In genomic region chr19:24513105-24513843, GRCm38 (mm10) we compare ENCODE assay signal across 15 mouse cellular contexts. TPM values are rescaled to one million over a fixed set of nuclear protein-coding genes. Genes with fewer than 3 reads are reported as not detected.
DNase-seq lines count a peak whose midpoint lies in the region; ATAC-seq and TF ChIP-seq lines count a peak whose summit lies in the region.
"Had no signal": no experiment of that assay in that cellular context is flagged by ENCODE, and none has a peak within 500 bp of the region (broad histone marks: within the 10 kb centered on the region; RNA-seq: fewer than 3 reads in every experiment).

No protein-coding gene starts in this region.

- H3K36me3 ChIP-seq in heart, embryonic 12.5 days = no peaks in the 10 kb centered on the region
- H3K36me3 ChIP-seq in G1E (replicated peaks) = peaks cover 48% of the 10 kb centered on the region
- no peaks in the 10 kb centered on the region for H3K36me3 ChIP-seq in liver, embryonic 15.5 days (replicated peaks)

- H3K27ac ChIP-seq in heart, embryonic 12.5 days (ENCODE audit: poor library complexity, severe bottlenecking) = peak overlapping the region; percentile 50
- H3K27ac ChIP-seq in liver, embryonic 15.5 days (replicated peaks) = peak overlapping the region; percentile 99

- peak overlapping the region; percentile 30 for H3K4me2 ChIP-seq in heart, embryonic 12.5 days
- H3K4me2 ChIP-seq in liver, embryonic 15.5 days = peak overlapping the region; percentile 67

- no peak for DNase-seq in heart, postnatal 4 days
- peak; percentile 45 for DNase-seq in G1E (ENCODE audit: low spot score)
- DNase-seq in c-Kit-positive CD71-positive TER-119-negative erythroid progenitor cells, embryonic 14.5 days (ENCODE audit: low read depth) = peak; percentile 84
- DNase-seq in layer of hippocampus, adult 8-10 months (ENCODE audit: low spot score in 2 of 2) = no peak
- DNase-seq in urinary bladder, adult 18-20 months (ENCODE audit: low spot score in 2 of 2) = no peak
- DNase-seq in adrenal gland, postnatal 4 days (ENCODE audit: low spot score in 2 of 2) = no peak
- DNase-seq: adrenal gland, postnatal 25 days; cerebellum, postnatal 14 days; gastrocnemius, postnatal 10 days; kidney, adult 18-20 months; lung, adult 2 months; right cerebral cortex, postnatal 4 days had no signal

- H3K9ac ChIP-seq in heart, embryonic 12.5 days = peak overlapping the region; percentile 26; the same call in 1 of the 2 replicates
- H3K9ac ChIP-seq in liver, embryonic 15.5 days = peak overlapping the region; percentile 53

- no peak for TF ChIP-seq CTCF in G1E (IDR thresholded peaks at IDR 0.05; ENCODE audit: low read depth, low read length)

- peaks cover 74% of the 10 kb centered on the region for H3K4me1 ChIP-seq in heart, embryonic 12.5 days (replicated peaks)
- H3K4me1 ChIP-seq in G1E (ENCODE audit: insufficient read depth, low read depth, low read length) = peaks cover 90% of the 10 kb centered on the region
- peaks cover 95% of the 10 kb centered on the region for H3K4me1 ChIP-seq in liver, embryonic 15.5 days (replicated peaks)

- H3K9me3 ChIP-seq in heart, embryonic 12.5 days (replicated peaks) = no peaks in the 10 kb centered on the region
- H3K9me3 ChIP-seq in G1E (replicated peaks) = no peaks in the 10 kb centered on the region
- H3K9me3 ChIP-seq in liver, embryonic 15.5 days (replicated peaks) = no peaks in the 10 kb centered on the region

- ATAC-seq in heart, embryonic 12.5 days (ENCODE audit: insufficient number of reproducible peaks, low FRiP score) = peak; percentile 90
- peak; percentile 66 for ATAC-seq in G1E (ENCODE audit: extremely low read depth, insufficient number of reproducible peaks, low FRiP score, poor library complexity, severe bottlenecking)
- peak; percentile 95 for ATAC-seq in liver, embryonic 15.5 days (ENCODE audit: insufficient read depth)
- ATAC-seq: midbrain, embryonic 16.5 days had no signal

- 36% methylated on average over 20 of the region's 20 CpGs for WGBS in heart, embryonic 12.5 days
- 34% methylated on average over 20 of the region's 20 CpGs for WGBS in liver, embryonic 15.5 days (ENCODE audit: insufficient replicate concordance)

- H3K4me3 ChIP-seq in heart, embryonic 12.5 days = no peak overlapping the region
- H3K4me3 ChIP-seq in G1E (ENCODE audit: low read depth, low read length) = peak overlapping the region; percentile 61; the same call in 1 of the 2 replicates
- H3K4me3 ChIP-seq in liver, embryonic 15.5 days (replicated peaks) = peak overlapping the region; percentile 34

- no peaks in the 10 kb centered on the region for H3K27me3 ChIP-seq in heart, embryonic 12.5 days (replicated peaks)
- no peaks in the 10 kb centered on the region for H3K27me3 ChIP-seq in G1E (ENCODE audit: insufficient read depth, low read length)
- H3K27me3 ChIP-seq in liver, embryonic 15.5 days = no peaks in the 10 kb centered on the region

RNA-seq across cellular contexts. Expression of gene Fam122a, which starts 36.1 kb away (rescaled TPM):
- polyA plus RNA-seq in heart, embryonic 12.5 days (2016; fragmentation: Nextera tagmentation; extraction: Ambion mirVana) = 53.4 and 56.1 TPM in 2 replicates
- total RNA-seq in heart, postnatal 4 days (2021) = 10 to 100 TPM; 34.7 to 37.2 TPM
- 44.8 and 68.7 TPM in 2 replicates for total RNA-seq in G1E (2014; fragmentation: Nextera tagmentation)
- 5.0 and 5.2 TPM in 2 replicates for total RNA-seq in G1E (2017)
- polyA plus RNA-seq in G1E (2012) = 14.2 and 18.9 TPM in 2 replicates
- 24.9 and 25.7 TPM in 2 replicates for polyA plus RNA-seq in liver, embryonic 15.5 days (2015; fragmentation: Nextera tagmentation; extraction: Ambion mirVana)
- total RNA-seq in layer of hippocampus, adult 8-10 months (2022) = 10 to 100 TPM; 27.1 to 30.4 (median 29.0) TPM
- total RNA-seq in adrenal gland, postnatal 4 days (2021) = 10 to 100 TPM; 37.1 to 37.6 TPM

RNA-seq across cellular contexts. Expression of gene Pip5k1b, which starts 42.4 kb away (rescaled TPM):
- polyA plus RNA-seq in heart, embryonic 12.5 days (2016; fragmentation: Nextera tagmentation; extraction: Ambion mirVana) = 8.6 and 9.4 TPM in 2 replicates
- 10 to 100 TPM; 29.9 to 31.2 TPM for total RNA-seq in heart, postnatal 4 days (2021)
- 66.4 and 69.3 TPM in 2 replicates for total RNA-seq in G1E (2014; fragmentation: Nextera tagmentation)
- 20.4 and 23.6 TPM in 2 replicates for total RNA-seq in G1E (2017)
- 11.1 and 12.7 TPM in 2 replicates for polyA plus RNA-seq in G1E (2012)
- polyA plus RNA-seq in liver, embryonic 15.5 days (2015; fragmentation: Nextera tagmentation; extraction: Ambion mirVana) = 8.5 and 9.5 TPM in 2 replicates
- 10 to 100 TPM; 51.7 to 64.3 (median 57.6) TPM for total RNA-seq in layer of hippocampus, adult 8-10 months (2022)
- 10 to 100 TPM; 21.2 to 23.4 TPM for total RNA-seq in adrenal gland, postnatal 4 days (2021)

Comparison
In these comparisons a context has a peak if more than half of its experiments do, and no peak if none do; other contexts are left out.
1. DNase-seq: peak in G1E (single experiment) and c-Kit-positive CD71-positive TER-119-negative erythroid progenitor cells, embryonic 14.5 days (single experiment); none in heart, postnatal 4 days (single experiment), layer of hippocampus, adult 8-10 months (0 of 2), urinary bladder, adult 18-20 months (0 of 2) and adrenal gland, postnatal 4 days (0 of 2).
2. Peak in every context shown above with its lines, with median percentiles within 50 percentile points of each other: ATAC-seq.